Mouse (Mus musculus) adrenal gland, adult 10 weeks (tissue): ENCODE results near the gene Vps45. TPM values are rescaled to one million over a fixed set of nuclear protein-coding genes. Genes with fewer than 3 reads are reported as not detected.

ENCODE experiments used
- polyA plus RNA-seq: library from polyadenylated mRNA; stranded (reverse); fragments of 350-450 nt; fragmentation: Illumina TruSeq; extraction: RNeasy Lipid Tissue Mini Kit (QIAGEN cat#74804); gene quantifications from one replicate; pipeline ENCODE4 v1.2.3, GENCODE M21; 2014; ENCODE audit warnings: low read depth, low replicate concordance

Gene Vps45
- polyA plus RNA-seq = 74.0 TPM

DNA sequence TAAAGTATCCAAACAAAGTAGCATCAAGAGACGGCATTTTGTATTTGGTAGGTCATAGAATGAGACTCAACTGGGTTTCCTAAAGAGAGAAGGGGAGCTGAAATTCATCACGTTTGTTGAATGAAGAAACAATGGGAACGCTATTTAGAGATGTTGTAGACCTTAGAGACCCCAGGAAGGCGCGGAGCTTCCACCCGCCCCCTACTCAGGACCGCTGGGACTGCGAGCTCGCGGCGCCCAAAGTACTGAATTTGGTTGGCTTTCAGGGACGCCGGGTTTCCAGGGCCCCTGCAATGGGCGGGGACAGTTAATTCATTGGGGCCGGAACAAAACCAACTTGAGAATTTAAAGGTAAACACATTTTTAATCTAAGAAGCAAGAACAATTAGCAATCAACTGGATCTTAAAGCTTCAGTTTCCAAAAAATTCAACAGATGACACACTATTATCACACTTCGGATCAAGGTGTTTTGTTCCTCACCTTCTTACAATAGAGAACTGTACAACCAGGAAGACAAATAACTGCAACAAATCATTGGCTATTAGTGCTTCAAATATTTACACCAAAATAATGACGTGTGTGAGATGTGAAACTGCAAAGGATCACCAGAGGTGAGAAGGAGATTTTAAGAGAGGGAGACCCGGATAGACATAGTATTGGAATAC lies at the start of gene Vps45:
Gene Vps45 (minus strand): TSS at position 236 of the 666 bp plus-strand sequence.

DNA sequence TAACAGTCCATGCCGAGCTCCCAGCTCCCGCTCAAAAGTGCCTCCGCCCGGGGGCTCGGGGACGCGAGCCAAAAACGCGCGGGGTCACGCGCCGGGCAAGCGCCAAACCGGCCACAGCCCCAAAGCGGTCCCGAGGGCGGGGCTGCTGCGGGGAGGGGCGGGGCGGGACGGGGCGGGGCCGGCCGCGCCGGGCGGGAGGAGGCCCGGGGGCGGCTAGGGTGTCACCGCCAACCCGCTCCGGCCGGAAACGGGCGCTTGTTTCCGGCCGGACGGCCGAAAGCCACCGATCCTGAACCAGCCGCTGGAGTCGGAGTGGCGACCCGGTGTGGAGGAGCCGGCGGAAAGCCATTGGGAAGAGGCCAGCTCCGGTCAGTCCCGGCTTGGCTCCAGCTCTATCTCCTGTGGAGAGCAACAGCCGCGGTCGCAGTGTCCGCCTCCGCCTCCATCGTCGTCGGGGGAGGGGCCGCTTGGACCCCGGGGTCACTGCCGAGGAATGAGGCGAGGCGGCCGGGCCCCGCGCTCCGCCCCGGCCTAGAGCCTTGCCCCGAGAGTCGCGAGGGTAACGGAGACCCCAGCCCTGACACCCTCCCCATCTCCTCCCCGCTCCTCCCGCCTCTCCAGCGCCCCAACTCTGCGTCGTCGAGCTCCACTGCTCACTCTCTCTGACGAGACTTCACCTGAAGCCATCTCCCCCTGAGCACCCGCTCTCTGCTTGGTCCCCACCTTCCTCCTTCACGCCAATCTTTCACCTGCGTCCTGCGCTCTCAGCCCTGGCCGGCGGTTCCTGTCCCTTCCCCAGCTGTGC lies 46.2 kb upstream of the Vps45 start, which contains the start of gene Otud7b:
Gene Otud7b (plus strand): TSS at position 267 of the 805 bp plus-strand sequence.

DNA sequence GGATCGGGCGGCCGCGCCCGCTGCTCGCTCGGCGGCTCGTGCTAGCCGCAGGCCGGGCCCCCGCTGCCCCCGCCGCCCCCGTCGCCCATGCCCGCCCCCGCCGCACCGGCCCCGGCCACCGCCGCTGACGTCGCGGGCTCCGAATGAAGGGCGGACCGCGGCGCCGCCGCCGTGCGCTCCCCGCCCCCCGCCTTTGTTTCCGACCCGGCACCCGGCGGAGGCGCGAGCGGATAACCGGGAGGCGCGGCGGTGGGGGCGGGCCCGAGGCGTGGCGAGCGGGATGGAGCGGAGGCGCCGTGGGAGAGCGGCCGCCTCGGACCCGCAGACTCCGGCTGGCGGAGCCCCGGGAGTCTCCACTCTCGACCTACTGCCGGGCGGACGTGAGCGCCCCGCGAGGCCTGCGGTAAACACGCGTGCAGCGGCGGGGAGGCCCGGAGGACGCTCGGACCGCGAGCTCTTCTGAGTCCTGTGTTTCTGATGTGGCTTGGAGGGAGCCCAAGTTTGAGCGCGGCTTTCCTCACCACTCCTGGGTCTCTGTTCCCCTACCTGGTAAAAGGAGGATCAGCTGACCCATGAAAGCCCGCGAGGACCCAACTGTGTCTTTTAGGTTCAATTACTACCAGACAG lies 62.4 kb downstream of the Vps45 start, which contains the start of gene Plekho1:
Gene Plekho1 (minus strand): TSS at position 200 of the 627 bp plus-strand sequence.

Other genes with a start within 250 kb of the Vps45 start
- 43.9 TPM for gene Rprd2, start 239.6 kb downstream of the Vps45 start, polyA plus RNA-seq
- 31.8 TPM for gene Prpf3, start 202.6 kb downstream of the Vps45 start, polyA plus RNA-seq
- 39.8 TPM for gene Mrps21, start 186.9 kb downstream of the Vps45 start, polyA plus RNA-seq
- gene Ciart, start 176.2 kb downstream of the Vps45 start, polyA plus RNA-seq = 0.29 TPM
- 46.0 TPM for gene BC028528, start 166.5 kb downstream of the Vps45 start, polyA plus RNA-seq
- 33.4 TPM for gene Aph1a, start 164.5 kb downstream of the Vps45 start, polyA plus RNA-seq
- gene Car14, start 153.8 kb downstream of the Vps45 start, polyA plus RNA-seq = 5.4 TPM
- gene Anp32e, start 129.2 kb downstream of the Vps45 start, polyA plus RNA-seq = 188 TPM
- 5.4 TPM for gene Plekho1, start 62.5 kb downstream of the Vps45 start, polyA plus RNA-seq
- gene Otud7b, start 46.1 kb upstream of the Vps45 start, polyA plus RNA-seq = 26.7 TPM
- 15.3 TPM for gene Mtmr11, start 103.5 kb upstream of the Vps45 start, polyA plus RNA-seq
- 15.0 TPM for gene Sf3b4, start 113.9 kb upstream of the Vps45 start, polyA plus RNA-seq
- gene Sv2a, start 122.7 kb upstream of the Vps45 start, polyA plus RNA-seq = 3.7 TPM
- gene Bola1, start 161.2 kb upstream of the Vps45 start, polyA plus RNA-seq = 4.2 TPM
- gene Hist2h2ab, start 161.4 kb upstream of the Vps45 start, polyA plus RNA-seq = not detected
- not detected for gene Hist2h2ac, start 162.4 kb upstream of the Vps45 start, polyA plus RNA-seq
- gene Hist2h2be, start 162.7 kb upstream of the Vps45 start, polyA plus RNA-seq = 23.5 TPM
- gene Hist2h3c2, start 180.7 kb upstream of the Vps45 start, polyA plus RNA-seq = 8.0 TPM
- not detected for gene Hist2h2aa2, start 181.8 kb upstream of the Vps45 start, polyA plus RNA-seq
- not detected for gene Hist2h2aa1, start 187.0 kb upstream of the Vps45 start, polyA plus RNA-seq
- gene Hist2h3c1, start 188.2 kb upstream of the Vps45 start, polyA plus RNA-seq = 46.1 TPM
- gene Hist2h4, start 204.8 kb upstream of the Vps45 start, polyA plus RNA-seq = 0.99 TPM
- gene Hist2h3b, start 210.2 kb upstream of the Vps45 start, polyA plus RNA-seq = not detected
- gene Hist2h2bb, start 211.3 kb upstream of the Vps45 start, polyA plus RNA-seq = not detected
- gene Fcgr1, start 235.5 kb upstream of the Vps45 start, polyA plus RNA-seq = 0.99 TPM